Mouse (Mus musculus): Measurements from ENCODE around the gene Fbxl8. TPM values are rescaled to one million over a fixed set of nuclear protein-coding genes. Genes with fewer than 3 reads are reported as not detected.

Fbxl8 gene
- total and polyA plus RNA-seq, 2 experiments from 2014 or later, result 0.85 to 1.4 TPM

DNA sequence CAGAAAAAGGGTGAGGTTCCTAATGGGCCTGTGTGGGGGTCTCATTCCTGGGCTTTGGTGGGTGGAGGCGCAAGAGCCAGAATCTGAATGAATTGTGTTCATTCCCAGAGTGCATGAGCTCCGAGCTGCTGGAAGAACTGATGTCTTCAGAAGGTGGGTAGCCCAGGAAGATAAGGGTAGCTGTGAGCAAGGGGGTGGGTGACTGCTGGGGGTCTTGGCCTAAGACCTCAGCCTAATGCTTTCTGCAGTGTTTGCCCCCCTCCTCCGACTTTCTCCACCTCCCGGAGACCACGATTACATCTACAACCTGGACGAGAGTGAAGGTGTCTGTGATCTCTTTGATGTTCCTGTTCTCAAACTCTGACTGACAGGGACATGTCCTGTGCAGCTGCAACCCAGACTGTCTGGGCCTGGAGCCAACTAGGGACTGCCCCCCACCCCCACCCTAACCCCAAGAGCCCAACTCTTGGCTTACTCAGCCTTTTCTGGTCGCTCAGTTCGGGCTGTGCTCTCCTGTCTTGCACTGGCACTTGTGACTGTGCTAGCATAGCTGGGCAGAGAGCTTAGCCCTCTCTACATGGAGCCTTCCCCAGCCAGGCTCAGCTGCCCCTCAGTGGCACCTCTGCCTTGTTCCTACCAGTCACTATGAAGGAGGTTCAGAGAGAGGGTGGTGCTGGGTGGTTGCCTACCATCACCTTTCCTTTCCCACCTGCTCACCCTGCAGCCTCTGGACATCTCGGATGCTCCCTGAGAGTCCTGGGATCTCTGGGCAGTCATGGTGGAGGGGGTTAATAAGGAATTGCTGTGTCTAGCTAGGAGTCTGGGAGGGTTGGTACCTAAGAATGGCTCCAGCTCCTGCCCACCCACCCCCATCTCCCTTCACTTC, 40.1 kb downstream of the Fbxl8 start:
- Histone ChIP-seq H3K4me1 (ENCODE audit: insufficient read depth) (peaks cover 4% of the 10 kb centered on the region; the same call in 1 of the 2 replicates), H3K27me3 (ENCODE audit: insufficient read depth, low read length) (no peaks in the 10 kb centered on the region), H3K4me2 (ENCODE audit: low read depth) (no peak overlapping the region), H3K4me3 (ENCODE audit: low read depth, low read length) (no peak overlapping the region), H3K9me3 (ENCODE audit: low read length) (no peaks in the 10 kb centered on the region), H3K27ac (ENCODE audit: low read depth, low read length) (no peak overlapping the region), H3K36me3 (ENCODE audit: insufficient read depth) (peaks cover 78% of the 10 kb centered on the region), H3K9ac (no peak overlapping the region)
- ATAC-seq, result no peak
- TF ChIP-seq CTCF (IDR thresholded peaks at IDR 0.05; ENCODE audit: low read depth), result no peak
- WGBS, result 61% methylated on average over 9 of the region's 9 CpGs
- no peak for DNase-seq

DNA sequence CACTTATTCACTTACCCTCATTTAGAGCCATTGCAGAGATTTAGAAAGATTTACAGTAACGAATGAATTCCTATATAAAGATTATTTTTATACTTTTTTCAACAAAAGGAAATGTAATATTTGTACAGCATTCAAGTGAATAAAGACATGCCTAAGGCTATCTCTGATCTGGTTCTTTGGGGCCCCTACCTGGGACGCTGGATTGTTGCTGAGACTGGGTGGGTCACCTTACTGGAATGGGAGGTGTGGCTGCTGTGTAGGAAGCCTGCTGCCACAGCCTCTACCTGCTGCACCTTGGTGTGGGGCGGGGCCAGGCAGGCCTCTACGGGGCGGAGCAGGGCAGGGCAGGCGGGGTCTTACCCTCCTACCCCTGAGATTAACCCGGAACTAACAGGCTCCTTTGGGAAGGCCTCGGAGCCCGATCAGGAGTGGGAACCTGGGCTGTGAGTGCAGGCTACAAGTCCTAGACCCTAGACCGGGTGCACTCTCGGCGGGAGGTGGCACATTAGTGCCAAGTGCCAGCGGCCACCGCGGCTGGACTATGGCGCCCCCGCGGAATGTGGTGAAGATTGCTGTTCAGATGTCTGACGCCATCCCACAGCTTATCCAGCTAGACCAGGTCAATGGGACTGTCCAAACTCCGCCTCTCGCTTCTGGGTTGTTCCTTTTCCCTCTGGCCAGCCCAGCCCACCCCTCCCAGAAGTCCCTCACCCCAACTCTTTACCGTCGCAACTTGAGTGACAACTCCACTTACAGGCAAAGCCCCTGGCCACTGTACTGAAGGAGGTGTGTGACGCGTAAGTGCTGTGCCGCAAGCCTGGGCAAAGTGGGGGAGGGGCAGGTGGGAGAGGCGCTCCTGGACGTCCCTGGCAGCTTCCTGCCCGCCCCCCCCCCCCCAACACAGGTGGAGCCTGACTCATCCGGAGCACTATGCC, 41.0 kb downstream of the Fbxl8 start, which contains the start of gene Elmo3:
Gene Elmo3 (plus strand): TSS at position 391 of the 935 bp plus-strand sequence.
- Histone ChIP-seq H3K27ac (ENCODE audit: low read depth, low read length) (no peak within 1 kb of the TSS), H3K4me2 (ENCODE audit: low read depth) (peak within 1 kb of the TSS; percentile 26), H3K9ac (peak within 1 kb of the TSS; percentile 10; the same call in 1 of the 2 replicates), H3K27me3 (ENCODE audit: insufficient read depth, low read length) (no peaks in the 10 kb centered on the region), H3K36me3 (ENCODE audit: insufficient read depth) (peaks cover 78% of the 10 kb centered on the region), H3K4me1 (ENCODE audit: insufficient read depth) (peaks cover 4% of the 10 kb centered on the region; the same call in 1 of the 2 replicates), H3K9me3 (ENCODE audit: low read length) (no peaks in the 10 kb centered on the region), H3K4me3 (ENCODE audit: low read depth, low read length) (no peak within 1 kb of the TSS)
- peak; percentile 56 for ATAC-seq
- TF ChIP-seq CTCF (IDR thresholded peaks at IDR 0.05; ENCODE audit: low read depth), result peak; percentile 22; the same call in 1 of the 2 replicates
- WGBS, result 10% methylated on average over 30 of the region's 30 CpGs
- DNase-seq, result no peak

- WGBS, result 66% methylated on average over 5 of the region's 5 CpGs
- Histone ChIP-seq H3K27me3 (ENCODE audit: insufficient read depth, low read length) (no peaks in the 10 kb centered on the region), H3K9ac (peak overlapping the region; percentile 10; the same call in 1 of the 2 replicates), H3K4me2 (ENCODE audit: low read depth) (peak overlapping the region; percentile 26; the same call in 1 of the 2 replicates), H3K27ac (ENCODE audit: low read depth, low read length) (no peak overlapping the region), H3K36me3 (ENCODE audit: insufficient read depth) (peaks cover 70% of the 10 kb centered on the region), H3K4me3 (ENCODE audit: low read depth, low read length) (no peak overlapping the region), H3K9me3 (ENCODE audit: low read length) (no peaks in the 10 kb centered on the region), H3K4me1 (ENCODE audit: insufficient read depth) (peaks cover 4% of the 10 kb centered on the region; the same call in 1 of the 2 replicates)
- TF ChIP-seq CTCF (IDR thresholded peaks at IDR 0.05; ENCODE audit: low read depth), result no peak
- DNase-seq, result no peak
- peak; percentile 51 for ATAC-seq
Measured at GRCm38 (mm10) chr8:105306146-105306691, 41.8 kb downstream of the Fbxl8 start.

GRCm38 (mm10) chr8:105307670-105308069, 43.2 kb downstream of the Fbxl8 start:
- WGBS, result 96% methylated on average over 13 of the region's 13 CpGs
- no peaks in the 10 kb centered on the region for H3K9me3 ChIP-seq (ENCODE audit: low read length)
- H3K4me2 ChIP-seq (ENCODE audit: low read depth), result no peak overlapping the region
- H3K9ac ChIP-seq, result no peak overlapping the region
- no peaks in the 10 kb centered on the region for H3K27me3 ChIP-seq (ENCODE audit: insufficient read depth, low read length)
- H3K27ac ChIP-seq (ENCODE audit: low read depth, low read length), result no peak overlapping the region
- ATAC-seq, result no peak
- no peak for DNase-seq
- H3K4me1 ChIP-seq (ENCODE audit: insufficient read depth), result peaks cover 4% of the 10 kb centered on the region; the same call in 1 of the 2 replicates
- no peak overlapping the region for H3K4me3 ChIP-seq (ENCODE audit: low read depth, low read length)
- TF ChIP-seq CTCF (IDR thresholded peaks at IDR 0.05; ENCODE audit: low read depth), result no peak
- H3K36me3 ChIP-seq (ENCODE audit: insufficient read depth), result peaks cover 65% of the 10 kb centered on the region

DNA sequence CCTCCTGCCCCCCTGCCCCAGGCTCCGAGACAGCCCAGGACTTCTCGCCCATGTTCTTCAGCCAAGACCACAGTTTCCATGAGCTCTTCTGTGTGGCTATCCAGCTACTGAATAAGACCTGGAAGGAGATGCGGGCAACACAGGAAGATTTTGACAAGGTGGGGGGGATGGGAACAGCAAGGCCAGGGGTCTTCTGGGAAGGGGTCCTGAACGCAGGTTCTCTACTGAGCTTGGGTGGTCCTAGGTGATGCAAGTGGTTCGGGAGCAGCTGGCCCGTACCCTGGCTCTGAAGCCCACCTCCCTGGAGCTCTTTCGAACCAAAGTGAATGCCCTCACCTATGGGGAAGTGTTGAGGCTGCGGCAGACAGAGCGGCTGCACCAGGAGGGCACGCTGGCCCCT, 44.0 kb downstream of the Fbxl8 start:
- DNase-seq (no peak), ATAC-seq (no peak)
- H3K4me3 ChIP-seq (ENCODE audit: low read depth, low read length), result no peak overlapping the region
- H3K4me1 ChIP-seq (ENCODE audit: insufficient read depth), result peaks cover 4% of the 10 kb centered on the region; the same call in 1 of the 2 replicates
- WGBS, result 92% methylated on average over 10 of the region's 10 CpGs
- no peaks in the 10 kb centered on the region for H3K27me3 ChIP-seq (ENCODE audit: insufficient read depth, low read length)
- no peak overlapping the region for H3K27ac ChIP-seq (ENCODE audit: low read depth, low read length)
- peaks cover 66% of the 10 kb centered on the region for H3K36me3 ChIP-seq (ENCODE audit: insufficient read depth)
- no peak overlapping the region for H3K4me2 ChIP-seq (ENCODE audit: low read depth)
- TF ChIP-seq CTCF (IDR thresholded peaks at IDR 0.05; ENCODE audit: low read depth), result no peak
- H3K9me3 ChIP-seq (ENCODE audit: low read length), result no peaks in the 10 kb centered on the region
- H3K9ac ChIP-seq, result no peak overlapping the region

DNA sequence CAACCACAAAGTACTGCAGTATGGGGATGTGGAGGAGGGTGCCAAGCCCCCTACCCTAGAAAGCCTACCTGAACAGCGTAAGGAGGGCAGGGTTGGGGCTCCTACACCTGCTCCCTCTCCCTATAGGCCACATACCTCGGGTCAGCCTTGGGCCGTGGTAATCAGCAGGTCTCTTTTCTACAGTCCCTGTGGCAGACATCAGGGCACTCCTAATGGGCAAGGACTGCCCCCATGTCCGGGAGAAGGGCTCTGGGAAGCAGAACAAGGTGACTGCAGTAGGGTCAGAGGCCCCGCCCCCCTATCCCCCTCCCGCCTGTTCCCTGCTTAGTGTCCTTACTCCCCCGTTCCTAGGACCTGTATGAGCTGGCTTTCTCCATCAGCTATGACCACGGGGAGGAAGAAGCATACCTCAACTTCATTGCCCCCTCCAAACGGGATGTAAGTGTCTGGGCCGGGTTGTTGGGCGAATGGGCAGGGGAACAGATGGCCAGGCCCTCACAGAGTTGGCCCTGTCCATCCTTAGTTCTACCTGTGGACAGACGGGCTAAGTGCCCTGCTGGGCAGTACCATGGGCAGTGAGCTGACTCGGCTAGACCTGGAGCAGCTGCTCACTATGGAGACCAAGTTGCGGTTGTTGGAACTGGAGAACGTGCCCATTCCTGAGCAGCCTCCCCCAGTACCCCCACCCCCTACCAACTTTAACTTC, 44.8 kb downstream of the Fbxl8 start:
- no peak for ATAC-seq
- H3K27me3 ChIP-seq (ENCODE audit: insufficient read depth, low read length), result no peaks in the 10 kb centered on the region
- no peak overlapping the region for H3K4me2 ChIP-seq (ENCODE audit: low read depth)
- H3K4me3 ChIP-seq (ENCODE audit: low read depth, low read length), result no peak overlapping the region
- H3K27ac ChIP-seq (ENCODE audit: low read depth, low read length), result no peak overlapping the region
- no peaks in the 10 kb centered on the region for H3K9me3 ChIP-seq (ENCODE audit: low read length)
- H3K4me1 ChIP-seq (ENCODE audit: insufficient read depth), result peaks cover 4% of the 10 kb centered on the region; the same call in 1 of the 2 replicates
- H3K9ac ChIP-seq, result no peak overlapping the region
- H3K36me3 ChIP-seq (ENCODE audit: insufficient read depth), result peaks cover 67% of the 10 kb centered on the region
- no peak for TF ChIP-seq CTCF (IDR thresholded peaks at IDR 0.05; ENCODE audit: low read depth)
- no peak for DNase-seq
- WGBS, result 81% methylated on average over 15 of the region's 15 CpGs
